Mouse (Mus musculus) granulocyte monocyte progenitor cell, adult 5-6 weeks (primary cell): Measurements from ENCODE around the gene Capn12. TPM values are rescaled to one million over a fixed set of nuclear protein-coding genes. Genes with fewer than 3 reads are reported as not detected.

ENCODE experiments used
- ATAC-seq: replicated peaks from 2 replicates; pipeline ENCODE4 v1.8.0; 2016; ENCODE audit warnings: mild to moderate bottlenecking, moderate TSS enrichment, inconsistent platforms; ENCODE audit not compliant: poor library complexity, severe bottlenecking
- total RNA-seq, 2 experiments: library from RNA; stranded (forward) in 1 of 2; stranded (reverse) in 1 of 2; fragments of 200-712, 200-1000 nt in 1 of 2; fragments of >200 nt in 1 of 2; fragmentation: Nextera tagmentation in 1 of 2; gene quantifications; 2 replicates each; pipeline ENCODE4 v1.2.3; 2014 to 2017

The Capn12 gene
- total RNA-seq, 2 experiments from 2014 or later, result not detected

GRCm38 (mm10) chr7:28941129-28941528 is 59.9 kb downstream of the Capn12 start:
- no peak for ATAC-seq

- no peak for ATAC-seq
Measured at GRCm38 (mm10) chr7:28941542-28941941, 60.3 kb downstream of the Capn12 start.

Other genes with a start within 250 kb of the Capn12 start
- 4.3 TPM in 1 of 2 replicates, not detected in the other for gene Fbxo27, start 188.6 kb upstream of the Capn12 start, total RNA-seq (2014; fragmentation: Nextera tagmentation)
- gene Fbxo27, start 188.6 kb upstream of the Capn12 start, total RNA-seq (2017), result 0.17 TPM in 1 of 2 replicates, not detected in the other
- 1.3 and 3.3 TPM in 2 replicates for gene Fbxo17, start 164.6 kb upstream of the Capn12 start, total RNA-seq (2014; fragmentation: Nextera tagmentation)
- 1.3 and 2.1 TPM in 2 replicates for gene Fbxo17, start 164.6 kb upstream of the Capn12 start, total RNA-seq (2017)
- 125 and 177 TPM in 2 replicates for gene Mrps12, start 139.6 kb upstream of the Capn12 start, total RNA-seq (2014; fragmentation: Nextera tagmentation)
- gene Mrps12, start 139.6 kb upstream of the Capn12 start, total RNA-seq (2017), result 33.2 and 41.8 TPM in 2 replicates
- 19.6 and 21.6 TPM in 2 replicates for gene Sars2, start 139.4 kb upstream of the Capn12 start, total RNA-seq (2014; fragmentation: Nextera tagmentation)
- 10.4 and 12.4 TPM in 2 replicates for gene Sars2, start 139.4 kb upstream of the Capn12 start, total RNA-seq (2017)
- not detected in 2 replicates for gene Ccer2, start 125.2 kb upstream of the Capn12 start, total RNA-seq (2014; fragmentation: Nextera tagmentation)
- not detected in 2 replicates for gene Ccer2, start 125.2 kb upstream of the Capn12 start, total RNA-seq (2017)
- gene Sirt2, start 114.7 kb upstream of the Capn12 start, total RNA-seq (2014; fragmentation: Nextera tagmentation), result 49.5 and 50.5 TPM in 2 replicates
- 13.9 and 28.8 TPM in 2 replicates for gene Sirt2, start 114.7 kb upstream of the Capn12 start, total RNA-seq (2017)
- 22.0 and 36.0 TPM in 2 replicates for gene Nfkbib, start 113.9 kb upstream of the Capn12 start, total RNA-seq (2014; fragmentation: Nextera tagmentation)
- 20.0 and 24.1 TPM in 2 replicates for gene Nfkbib, start 113.9 kb upstream of the Capn12 start, total RNA-seq (2017)
- 67.9 and 72.3 TPM in 2 replicates for gene Rinl, start 92.5 kb upstream of the Capn12 start, total RNA-seq (2014; fragmentation: Nextera tagmentation)
- gene Rinl, start 92.5 kb upstream of the Capn12 start, total RNA-seq (2017), result 55.9 and 75.5 TPM in 2 replicates
- gene Hnrnpl, start 72.9 kb upstream of the Capn12 start, total RNA-seq (2014; fragmentation: Nextera tagmentation), result 466 and 510 TPM in 2 replicates
- 276 and 296 TPM in 2 replicates for gene Hnrnpl, start 72.9 kb upstream of the Capn12 start, total RNA-seq (2017)
- 125 and 134 TPM in 2 replicates for gene Ech1, start 56.2 kb upstream of the Capn12 start, total RNA-seq (2014; fragmentation: Nextera tagmentation)
- gene Ech1, start 56.2 kb upstream of the Capn12 start, total RNA-seq (2017), result 76.3 and 99.3 TPM in 2 replicates
- gene Lgals4, start 47.6 kb upstream of the Capn12 start, total RNA-seq (2014; fragmentation: Nextera tagmentation), result 20.5 and 20.8 TPM in 2 replicates
- gene Lgals4, start 47.6 kb upstream of the Capn12 start, total RNA-seq (2017), result 3.9 and 6.6 TPM in 2 replicates
- not detected in 2 replicates for gene Lgals7, start 17.6 kb upstream of the Capn12 start, total RNA-seq (2014; fragmentation: Nextera tagmentation)
- not detected in 2 replicates for gene Lgals7, start 17.6 kb upstream of the Capn12 start, total RNA-seq (2017)
- gene Actn4, start 80.9 kb downstream of the Capn12 start, total RNA-seq (2014; fragmentation: Nextera tagmentation), result 85.8 and 94.3 TPM in 2 replicates
- 40.2 and 47.1 TPM in 2 replicates for gene Actn4, start 80.9 kb downstream of the Capn12 start, total RNA-seq (2017)
- 474 TPM in 2 replicates for gene Eif3k, start 100.4 kb downstream of the Capn12 start, total RNA-seq (2014; fragmentation: Nextera tagmentation)
- 400 and 462 TPM in 2 replicates for gene Eif3k, start 100.4 kb downstream of the Capn12 start, total RNA-seq (2017)
- gene Map4k1, start 100.6 kb downstream of the Capn12 start, total RNA-seq (2014; fragmentation: Nextera tagmentation), result 46.1 and 62.3 TPM in 2 replicates
- 42.4 and 48.7 TPM in 2 replicates for gene Map4k1, start 100.6 kb downstream of the Capn12 start, total RNA-seq (2017)
- gene Ryr1, start 243.8 kb downstream of the Capn12 start, total RNA-seq (2014; fragmentation: Nextera tagmentation), result 4.7 TPM in 1 of 2 replicates, not detected in the other
- 0.69 TPM in 1 of 2 replicates, not detected in the other for gene Ryr1, start 243.8 kb downstream of the Capn12 start, total RNA-seq (2017)